Mouse (Mus musculus) ES-Bruce4 (cell line): ENCODE data around the gene Sh3rf1. TPM values are rescaled to one million over a fixed set of nuclear protein-coding genes. Genes with fewer than 3 reads are reported as not detected.

Source experiments
- H3K27ac ChIP-seq: 2 replicates; pipeline ENCODE4 v1.5.1; 2012; ENCODE audit warnings: low read length, inconsistent platforms; ENCODE audit not compliant: insufficient read depth
- H3K27me3 ChIP-seq: 2 replicates; pipeline ENCODE4 v1.6.1; 2012; ENCODE audit warnings: mild to moderate bottlenecking, low read length, inconsistent platforms; ENCODE audit not compliant: control insufficient read depth, poor library complexity, insufficient read depth, severe bottlenecking
- H3K36me3 ChIP-seq: 2 replicates; pipeline ENCODE4 v1.6.1; 2012; ENCODE audit warnings: inconsistent platforms, mild to moderate bottlenecking, low read length, moderate library complexity; ENCODE audit not compliant: control insufficient read depth, poor library complexity, insufficient read depth, severe bottlenecking
- H3K4me1 ChIP-seq: one replicate; pipeline ENCODE4 v1.8.1; 2011; ENCODE audit warnings: low read length; ENCODE audit not compliant: control insufficient read depth, insufficient read depth
- H3K4me3 ChIP-seq: 2 replicates; pipeline ENCODE4 v1.5.1; 2011; ENCODE audit warnings: low read depth, mild to moderate bottlenecking, low read length
- H3K9ac ChIP-seq: 2 replicates; pipeline ENCODE4 v1.6.1; 2012; ENCODE audit warnings: low read depth, mild to moderate bottlenecking, inconsistent platforms; ENCODE audit not compliant: poor library complexity, severe bottlenecking
- H3K9me3 ChIP-seq: replicated peaks from 2 replicates; pipeline ENCODE4 v1.6.1; 2012; ENCODE audit warnings: mild to moderate bottlenecking, low read length, inconsistent platforms; ENCODE audit not compliant: control insufficient read depth, poor library complexity, insufficient read depth, severe bottlenecking
- CTCF ChIP-seq: IDR thresholded peaks from one replicate; pipeline ENCODE4 v1.8.1; 2011; ENCODE audit warnings: low read depth, low read length
- EP300 ChIP-seq: IDR thresholded peaks from 2 replicates; pipeline ENCODE4 v1.6.1; 2011; ENCODE audit warnings: low read depth, low read length; ENCODE audit not compliant: insufficient read depth
- POLR2A ChIP-seq: IDR thresholded peaks from one replicate; pipeline ENCODE4 v1.8.1; 2011; ENCODE audit warnings: low read length; ENCODE audit not compliant: insufficient read depth
- polyA plus RNA-seq: library from polyadenylated mRNA; stranded (reverse); fragments of >200 nt; gene quantifications from 2 replicates; pipeline ENCODE4 v1.2.4, GENCODE M21; 2011; ENCODE audit warnings: low read depth; ENCODE audit not compliant: missing spikeins, insufficient read depth, insufficient read length

Sh3rf1 gene
- polyA plus RNA-seq, 1 experiment = 19.0 TPM

GRCm38 (mm10) chr8:61268233-61268916 is 44.7 kb downstream of the Sh3rf1 start:
- Histone ChIP-seq H3K9me3 (no peaks in the 10 kb centered on the region), H3K9ac (no peak overlapping the region)

DNA sequence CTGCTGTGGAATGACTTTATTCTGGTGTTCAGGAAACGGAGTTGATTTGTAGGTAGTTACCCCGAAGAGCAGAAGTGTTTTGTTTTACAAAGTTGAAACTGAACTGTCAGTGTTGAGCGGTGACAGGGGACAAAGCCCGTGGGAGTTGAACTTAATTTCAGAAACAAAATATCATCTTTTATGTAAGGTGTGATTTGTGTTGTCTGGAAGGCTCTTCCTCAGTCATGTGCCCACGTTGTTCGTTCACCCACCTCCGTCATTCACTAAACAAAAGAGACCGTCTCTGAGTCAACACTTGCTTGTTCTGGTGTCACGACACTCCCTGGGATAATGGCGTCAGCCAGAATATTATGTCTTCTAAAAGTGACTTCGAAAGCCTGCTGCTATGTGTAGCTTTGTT is 46.3 kb downstream of the Sh3rf1 start:
- no peak overlapping the region for H3K4me3 ChIP-seq
- H3K9ac ChIP-seq = no peak overlapping the region
- H3K27me3 ChIP-seq = no peaks in the 10 kb centered on the region
- no peaks in the 10 kb centered on the region for H3K36me3 ChIP-seq
- H3K4me1 ChIP-seq = no peaks in the 10 kb centered on the region
- no peak overlapping the region for H3K27ac ChIP-seq
- TF ChIP-seq EP300 (no peak), CTCF (no peak), POLR2A (no peak)
- no peaks in the 10 kb centered on the region for H3K9me3 ChIP-seq

More at GRCm38 (mm10) chr8:61268233-61268916, 44.7 kb downstream of the Sh3rf1 start:
- TF ChIP-seq EP300 = no peak
- no peak for TF ChIP-seq POLR2A
- TF ChIP-seq CTCF = no peak
- no peaks in the 10 kb centered on the region for H3K4me1 ChIP-seq
- H3K4me3 ChIP-seq = no peak overlapping the region
- H3K27me3 ChIP-seq = no peaks in the 10 kb centered on the region
- H3K36me3 ChIP-seq = no peaks in the 10 kb centered on the region
- no peak overlapping the region for H3K27ac ChIP-seq

DNA sequence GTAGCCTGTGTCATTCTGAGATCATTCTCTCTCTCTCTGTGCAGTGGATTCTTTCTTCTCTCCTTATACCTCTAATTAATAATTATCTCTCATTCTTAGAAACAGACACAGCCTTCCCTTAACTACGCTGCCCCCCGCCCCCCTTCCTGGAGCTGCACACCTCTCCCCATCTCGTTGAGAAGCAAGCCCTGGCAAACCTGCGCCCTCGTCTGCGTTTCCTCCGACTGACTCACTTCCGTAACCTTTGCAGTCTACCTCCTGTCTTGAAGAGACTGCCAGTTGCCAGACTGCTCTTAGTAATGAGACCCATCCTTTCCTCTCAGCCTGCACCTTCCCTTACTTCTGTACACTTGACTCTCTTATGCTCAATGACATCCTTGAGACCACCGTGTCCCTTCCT is 46.9 kb downstream of the Sh3rf1 start:
- H3K27ac ChIP-seq = no peak overlapping the region
- TF ChIP-seq EP300 (no peak), POLR2A (no peak), CTCF (no peak)
- no peak overlapping the region for H3K9ac ChIP-seq
- no peak overlapping the region for H3K4me3 ChIP-seq
- H3K36me3 ChIP-seq = no peaks in the 10 kb centered on the region
- no peaks in the 10 kb centered on the region for H3K9me3 ChIP-seq
- no peaks in the 10 kb centered on the region for H3K27me3 ChIP-seq
- H3K4me1 ChIP-seq = no peaks in the 10 kb centered on the region

DNA sequence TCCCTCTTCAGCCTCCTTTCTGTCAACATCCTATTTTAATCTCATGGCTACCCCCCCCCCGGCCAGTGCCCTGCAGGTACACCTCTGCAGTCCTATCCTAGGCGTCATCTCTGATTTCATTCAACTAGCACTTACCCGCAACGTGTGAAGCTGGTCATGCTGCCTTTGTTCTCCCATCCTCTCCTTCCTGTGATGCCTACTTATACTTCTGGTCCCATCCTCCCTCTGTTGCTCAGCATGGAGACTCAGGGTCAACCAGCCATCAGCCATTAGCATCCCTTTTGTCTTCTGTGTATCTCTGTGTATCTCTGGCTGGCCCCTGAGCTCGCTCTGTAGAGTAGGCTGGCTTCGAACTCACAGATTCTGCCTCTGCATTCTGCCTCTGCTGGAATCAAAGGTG is 47.3 kb downstream of the Sh3rf1 start:
- no peak for TF ChIP-seq POLR2A
- no peak for TF ChIP-seq EP300
- no peak for TF ChIP-seq CTCF
- no peak overlapping the region for H3K27ac ChIP-seq
- H3K4me3 ChIP-seq = no peak overlapping the region
- H3K36me3 ChIP-seq = no peaks in the 10 kb centered on the region
- H3K9me3 ChIP-seq = no peaks in the 10 kb centered on the region
- no peak overlapping the region for H3K9ac ChIP-seq
- H3K27me3 ChIP-seq = no peaks in the 10 kb centered on the region
- H3K4me1 ChIP-seq = no peaks in the 10 kb centered on the region

GRCm38 (mm10) chr8:61272838-61273237 is 49.2 kb downstream of the Sh3rf1 start:
- TF ChIP-seq CTCF (no peak), EP300 (no peak), POLR2A (no peak)
- H3K9me3 ChIP-seq = no peaks in the 10 kb centered on the region
- no peaks in the 10 kb centered on the region for H3K27me3 ChIP-seq
- no peak overlapping the region for H3K27ac ChIP-seq
- no peaks in the 10 kb centered on the region for H3K4me1 ChIP-seq
- H3K9ac ChIP-seq = no peak overlapping the region
- no peak overlapping the region for H3K4me3 ChIP-seq
- H3K36me3 ChIP-seq = no peaks in the 10 kb centered on the region
